Mouse (Mus musculus) cerebellum, postnatal 14 days (tissue): ENCODE data around the gene Myo1d.

ENCODE experiments used
- DNase-seq, 2 experiments: peaks; one replicate each; pipeline ENCODE4 v3.0.0; 2021; ENCODE audit warnings: mixed read lengths in 2 of 2

Gene Myo1d

GRCm38 (mm10) chr11:80613534-80613933 lies 166.3 kb downstream of the Myo1d start:
- no peak for DNase-seq

GRCm38 (mm10) chr11:80602707-80603441 lies 177.0 kb downstream of the Myo1d start:
- peak; percentile 75 to 81 for DNase-seq

- DNase-seq: peak; percentile 69 to 71
Observed at GRCm38 (mm10) chr11:80602041-80602458, 177.8 kb downstream of the Myo1d start.

GRCm38 (mm10) chr11:80601040-80601864 lies 178.6 kb downstream of the Myo1d start:
- peak in 1 of 2 experiments; percentile 28 for DNase-seq

- no peak for DNase-seq
Observed at GRCm38 (mm10) chr11:80595482-80595881, 184.3 kb downstream of the Myo1d start.

- no peak for DNase-seq
Observed at GRCm38 (mm10) chr11:80589387-80589786, 190.4 kb downstream of the Myo1d start.

- DNase-seq: peak; percentile 60 to 71
Observed at GRCm38 (mm10) chr11:80585761-80586160, 194.1 kb downstream of the Myo1d start.

GRCm38 (mm10) chr11:80585211-80585610 lies 194.6 kb downstream of the Myo1d start:
- DNase-seq: no peak

- DNase-seq: no peak
Observed at GRCm38 (mm10) chr11:80580494-80580893, 199.3 kb downstream of the Myo1d start.

GRCm38 (mm10) chr11:80577747-80578640 lies 201.8 kb downstream of the Myo1d start:
- peak; percentile 98 to 99 for DNase-seq

- no peak for DNase-seq
Observed at GRCm38 (mm10) chr11:80575794-80576193, 204.0 kb downstream of the Myo1d start.

GRCm38 (mm10) chr11:80566286-80566685 lies 213.5 kb downstream of the Myo1d start:
- DNase-seq: no peak

GRCm38 (mm10) chr11:80564975-80565965 lies 214.6 kb downstream of the Myo1d start:
- peak; percentile 74 to 76 for DNase-seq

GRCm38 (mm10) chr11:80562479-80562878 lies 217.3 kb downstream of the Myo1d start:
- DNase-seq: peak; percentile 58 to 79

- no peak for DNase-seq
Observed at GRCm38 (mm10) chr11:80560770-80561169, 219.1 kb downstream of the Myo1d start.

GRCm38 (mm10) chr11:80555416-80555815 lies 224.4 kb downstream of the Myo1d start:
- no peak for DNase-seq

- no peak for DNase-seq
Observed at GRCm38 (mm10) chr11:80553046-80553445, 226.8 kb downstream of the Myo1d start.

- DNase-seq: peak; percentile 50 to 56
Observed at GRCm38 (mm10) chr11:80551634-80552033, 228.2 kb downstream of the Myo1d start.

- peak; percentile 79 to 80 for DNase-seq
Observed at GRCm38 (mm10) chr11:80550264-80550663, 229.6 kb downstream of the Myo1d start.

GRCm38 (mm10) chr11:80549854-80550253 lies 230.0 kb downstream of the Myo1d start:
- DNase-seq: no peak

- DNase-seq: no peak
Observed at GRCm38 (mm10) chr11:80546233-80546632, 233.6 kb downstream of the Myo1d start.
